Mouse (Mus musculus): ENCODE results near the gene Parp3.
A peak's percentile ranks its signal among the peaks of the same experiment; 100 is the strongest.

Gene Parp3

DNA sequence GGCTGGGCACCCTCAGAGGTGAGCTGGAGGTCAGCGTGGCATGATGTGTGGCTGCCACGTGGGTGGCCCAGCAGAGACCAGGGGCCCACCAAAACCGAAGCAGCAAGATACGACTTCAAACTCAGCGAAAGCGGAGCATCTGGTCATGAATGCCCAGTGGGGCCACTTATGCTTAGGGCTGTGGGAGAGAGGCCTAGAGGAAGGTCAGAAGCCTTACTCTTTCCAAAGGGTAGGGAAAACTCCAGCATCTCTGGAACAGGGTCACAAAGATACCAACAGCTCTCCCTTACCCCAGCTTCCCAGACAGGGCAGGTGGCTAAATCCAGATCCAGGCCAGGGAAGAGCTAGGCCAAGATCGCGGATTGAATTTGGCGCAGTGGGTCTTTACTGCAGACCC, 19.6 kb downstream of the Parp3 start:
- DNase-seq (ENCODE audit: low spot score in 2 of 2), result no peak

GRCm38 (mm10) chr9:106456325-106457162, 20.2 kb downstream of the Parp3 start:
- no peak for DNase-seq (ENCODE audit: low spot score in 2 of 2)

DNA sequence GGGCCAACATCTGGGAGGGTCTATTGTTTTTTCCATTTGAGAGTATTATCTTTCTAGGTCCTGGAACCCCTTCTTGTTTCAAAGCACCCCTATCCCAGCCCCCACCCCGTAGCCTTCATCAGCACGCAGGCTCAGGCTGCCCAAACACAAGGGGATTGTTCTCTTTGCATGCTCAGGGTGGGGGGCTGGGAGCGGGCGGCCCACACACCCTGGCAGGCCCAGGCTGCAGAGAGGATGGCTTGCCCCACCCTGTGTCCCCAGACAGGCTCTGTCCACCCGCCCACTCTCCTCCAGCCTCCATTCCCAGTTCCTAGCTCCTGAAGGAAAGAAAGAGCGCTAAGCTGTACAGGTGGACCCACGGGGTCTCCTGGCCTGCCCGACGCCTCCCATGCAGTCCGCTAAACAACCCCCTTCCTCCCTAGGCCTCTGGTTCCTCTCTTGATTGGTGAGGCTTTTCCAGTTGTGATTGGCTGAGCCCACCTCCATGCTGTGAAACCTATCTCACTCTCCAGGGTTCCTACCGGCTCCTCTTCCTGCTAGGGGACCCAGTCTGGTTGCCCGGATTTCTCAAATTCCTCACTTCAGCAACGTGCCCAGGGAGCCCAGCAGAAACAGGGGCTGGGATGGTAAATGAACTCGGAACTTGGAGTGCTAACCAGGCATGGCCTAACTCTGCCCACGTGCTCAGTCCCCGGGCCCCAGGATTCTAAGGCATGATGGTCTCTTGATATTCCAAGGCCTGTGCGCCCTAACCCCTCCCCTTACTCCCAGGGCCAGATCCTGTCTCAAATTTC, 21.7 kb downstream of the Parp3 start:
- DNase-seq (ENCODE audit: low spot score in 2 of 2), result no peak

DNA sequence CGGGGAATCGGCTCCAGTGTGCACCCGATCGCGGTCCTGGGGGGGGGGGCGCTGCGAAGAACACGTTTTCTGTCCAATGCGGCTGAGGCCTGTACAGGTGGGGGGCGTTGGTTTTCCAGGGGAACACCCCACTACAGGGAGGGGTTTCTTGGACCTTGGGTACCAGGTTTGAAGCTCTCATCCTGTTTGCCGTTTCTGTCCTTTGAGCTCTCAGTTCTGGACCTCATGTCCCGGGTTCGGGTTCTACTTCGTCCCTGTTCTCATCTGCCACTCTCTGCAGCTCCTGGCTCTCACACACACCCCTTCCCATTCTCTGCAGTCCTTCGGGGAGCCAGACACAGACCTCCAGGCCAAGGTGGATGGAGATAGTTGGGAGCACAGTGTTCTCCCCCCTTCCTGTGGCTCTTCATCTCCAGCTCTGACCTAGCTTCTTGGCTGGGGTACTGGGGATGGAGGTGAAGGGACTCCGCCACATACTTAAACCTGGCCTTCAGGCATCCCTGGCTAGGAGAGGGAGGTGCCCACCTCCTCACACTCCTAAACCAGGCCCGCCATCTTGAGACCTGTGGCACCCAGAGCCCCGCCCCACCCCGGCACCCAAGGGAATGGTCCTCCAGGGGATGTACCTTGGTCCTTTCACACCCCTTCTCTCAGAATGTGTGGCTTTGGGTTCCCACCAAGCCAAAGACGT, 22.5 kb downstream of the Parp3 start:
- DNase-seq (ENCODE audit: low spot score in 2 of 2), result no peak

DNA sequence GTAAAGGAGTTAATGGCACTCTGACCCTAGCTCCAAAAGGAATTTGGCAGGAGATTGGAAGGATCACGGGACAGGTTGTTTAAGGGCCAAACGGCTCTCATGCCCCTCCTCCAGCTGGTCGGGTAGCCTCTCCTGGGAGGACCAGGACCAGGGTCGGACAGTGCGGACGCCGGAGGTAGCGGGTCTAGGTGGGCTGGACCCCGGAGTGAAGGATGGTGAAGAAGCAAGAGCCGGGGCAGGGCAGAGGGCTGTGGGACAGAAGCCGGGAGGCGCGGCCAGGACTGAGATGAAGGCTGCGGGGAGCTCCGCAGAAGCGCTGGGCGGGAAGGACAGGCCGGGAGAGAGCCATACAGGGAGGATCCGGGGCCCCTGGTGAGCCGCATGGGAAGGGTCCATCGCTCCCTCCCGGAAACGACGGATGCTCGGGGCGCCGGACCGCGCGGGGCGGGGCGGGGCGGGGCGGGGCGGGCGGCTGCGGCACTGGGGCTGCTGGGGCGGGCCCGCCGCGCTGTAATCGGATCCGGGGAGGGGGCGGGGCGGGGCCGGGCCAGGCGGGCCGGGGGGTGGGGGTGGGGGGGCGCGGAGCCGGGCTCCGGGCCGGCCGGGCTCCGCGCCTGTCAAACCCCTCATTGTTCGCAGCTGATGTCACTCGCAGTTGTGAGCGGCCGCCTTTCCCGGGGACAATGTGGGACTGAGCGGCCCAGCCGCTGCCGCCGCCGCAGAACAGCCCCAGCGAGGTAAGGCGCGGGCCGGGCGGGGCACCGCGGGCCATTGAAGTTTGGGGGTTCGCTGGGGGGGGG, 23.3 kb downstream of the Parp3 start, which contains the start of gene Pcbp4:
Gene Pcbp4 (plus strand): TSS at position 21 of the 800 bp plus-strand sequence.
- peak in 1 of 2 experiments; percentile 63 for DNase-seq (ENCODE audit: low spot score in 2 of 2)

- DNase-seq (ENCODE audit: low spot score in 2 of 2), result no peak
Observed at GRCm38 (mm10) chr9:106452821-106453220, 23.9 kb downstream of the Parp3 start.

DNA sequence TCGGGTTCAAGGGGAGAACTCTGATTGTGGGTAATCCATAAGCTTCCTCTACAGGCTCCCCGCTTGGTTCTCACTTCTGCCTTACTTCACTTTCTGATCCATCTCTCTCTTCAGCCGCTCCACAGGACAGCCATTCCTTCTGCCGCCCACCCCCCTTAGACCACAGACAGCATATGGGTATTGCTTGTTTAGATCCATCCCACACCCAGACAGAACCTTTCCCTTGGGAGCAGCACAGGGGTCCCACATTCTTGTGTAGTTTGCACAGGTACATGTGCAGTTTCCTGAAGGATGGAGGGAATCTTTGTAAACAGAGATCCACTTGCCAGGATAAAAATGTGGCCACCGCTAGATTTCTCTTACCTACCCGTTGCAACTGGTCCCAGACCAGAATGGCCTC, 24.4 kb downstream of the Parp3 start:
- no peak for DNase-seq (ENCODE audit: low spot score in 2 of 2)

DNA sequence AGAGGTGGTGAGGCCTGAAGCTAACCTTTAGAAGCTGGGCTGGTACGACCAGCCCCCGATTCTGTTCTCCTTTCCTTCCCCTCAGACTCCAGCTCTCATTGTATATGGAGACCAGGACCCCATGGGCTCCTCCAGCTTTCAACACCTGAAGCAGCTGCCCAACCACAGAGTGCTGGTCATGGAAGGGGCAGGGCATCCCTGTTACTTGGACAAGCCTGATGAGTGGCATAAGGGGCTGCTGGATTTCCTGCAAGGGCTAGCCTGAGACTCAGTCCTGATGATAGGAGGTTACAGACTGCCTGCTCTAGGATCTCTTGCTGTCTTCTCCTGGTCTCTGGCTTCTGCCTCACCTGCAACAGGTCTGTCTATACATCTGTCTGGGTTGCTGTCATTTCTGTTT, 24.9 kb downstream of the Parp3 start:
- DNase-seq (ENCODE audit: low spot score in 2 of 2), result no peak

GRCm38 (mm10) chr9:106451298-106451697, 25.5 kb downstream of the Parp3 start:
- DNase-seq (ENCODE audit: low spot score in 2 of 2), result no peak

- peak in 1 of 2 experiments; percentile 28 for DNase-seq (ENCODE audit: low spot score in 2 of 2)
Observed at GRCm38 (mm10) chr9:106450661-106451060, 26.1 kb downstream of the Parp3 start.

- no peak for DNase-seq (ENCODE audit: low spot score in 2 of 2)
Observed at GRCm38 (mm10) chr9:106449947-106450346, 26.8 kb downstream of the Parp3 start.

DNA sequence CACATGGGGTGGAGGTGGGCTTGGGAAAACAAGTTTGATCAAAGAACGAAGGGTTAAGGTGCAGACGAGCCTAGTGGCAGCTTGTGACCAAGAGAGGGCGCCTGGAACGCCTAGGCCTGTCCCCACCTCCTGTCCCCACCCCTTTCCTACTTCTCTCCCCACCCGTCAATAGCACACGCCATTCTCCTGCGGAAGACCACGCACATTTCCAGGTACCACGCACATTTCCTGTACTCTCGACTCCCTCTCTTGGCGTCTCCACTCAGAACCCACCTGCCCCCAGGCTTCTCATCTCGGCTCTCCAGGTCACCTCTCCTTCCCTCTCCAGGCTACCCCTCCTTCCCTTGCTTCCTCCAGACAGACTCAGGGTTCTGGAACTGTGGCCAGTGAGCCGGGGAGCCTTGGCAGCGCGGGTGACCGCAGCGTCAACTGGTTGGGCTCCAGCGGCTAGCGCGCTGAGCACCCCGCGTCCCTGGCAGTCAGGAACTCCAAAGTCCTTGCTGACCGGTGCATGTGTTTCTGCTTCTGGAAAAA, 28.2 kb downstream of the Parp3 start:
- DNase-seq (ENCODE audit: low spot score in 2 of 2), result peak; percentile 61 to 73

DNA sequence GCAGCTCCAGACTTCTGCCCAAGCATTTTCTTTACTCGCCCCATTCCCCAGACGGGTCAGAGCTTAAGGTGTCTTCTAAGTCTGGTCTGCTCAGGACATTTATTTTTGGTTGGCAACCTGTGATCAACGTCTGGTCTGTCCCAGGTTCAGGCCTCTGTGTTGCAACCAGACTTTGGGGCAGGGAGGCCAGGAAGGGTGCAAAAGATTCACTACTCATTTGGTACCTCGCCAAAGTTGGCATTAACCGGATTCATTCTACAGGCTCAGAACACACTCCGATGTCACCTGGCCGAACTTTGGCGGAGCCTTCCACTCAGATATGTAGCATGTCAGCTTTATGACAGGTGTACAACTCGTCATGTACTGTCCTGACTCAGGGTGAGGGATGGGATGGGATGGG, 28.8 kb downstream of the Parp3 start:
- no peak for DNase-seq (ENCODE audit: low spot score in 2 of 2)

DNA sequence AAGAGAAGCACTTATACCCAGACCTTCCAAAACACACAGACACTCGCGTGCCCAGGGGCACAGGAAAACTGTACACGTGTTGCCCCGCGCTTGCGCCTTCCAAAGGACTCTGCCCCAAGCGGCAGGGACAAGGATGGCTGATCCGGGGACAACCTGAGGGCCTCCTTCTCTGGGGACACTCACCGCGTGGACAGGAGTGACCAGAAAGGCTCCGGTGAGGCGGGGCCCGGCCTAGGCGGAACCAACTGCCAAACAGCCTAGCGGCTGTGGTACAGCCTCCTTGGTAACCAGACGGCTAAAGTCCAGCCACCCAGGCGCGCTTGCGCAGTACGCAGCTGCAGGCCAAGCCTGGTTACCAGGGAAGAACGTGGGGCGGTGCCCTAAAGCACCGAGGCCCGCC, 29.4 kb downstream of the Parp3 start, which contains the start of the genes Abhd14b and Abhd14a:
Gene Abhd14b (plus strand): TSS at position 112 of the 400 bp plus-strand sequence.
Gene Abhd14a (minus strand): TSS at position 331 of the 400 bp plus-strand sequence.
- DNase-seq (ENCODE audit: low spot score in 2 of 2), result peak; percentile 90 to 93

- DNase-seq (ENCODE audit: low spot score in 2 of 2), result no peak
Observed at GRCm38 (mm10) chr9:106444836-106445235, 31.9 kb downstream of the Parp3 start.

DNA sequence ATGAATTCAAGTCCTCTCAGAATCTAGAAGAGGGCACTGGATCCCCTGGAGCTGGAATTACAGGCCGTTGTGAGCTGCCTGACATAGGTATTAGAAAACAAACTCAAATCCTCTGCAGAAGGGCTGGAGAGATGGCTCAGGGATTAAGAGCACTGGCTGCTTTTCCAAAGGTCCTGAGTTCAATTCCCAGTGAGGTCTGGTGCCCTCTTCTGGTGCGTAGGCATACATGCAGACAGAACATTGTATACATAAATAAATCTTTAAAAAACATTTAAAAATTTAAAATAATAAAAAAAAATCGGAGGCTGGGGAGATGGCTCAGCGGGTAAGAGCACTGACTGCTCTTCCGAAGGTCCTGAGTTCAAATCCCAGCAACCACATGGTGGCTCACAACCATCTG, 34.1 kb downstream of the Parp3 start:
- DNase-seq (ENCODE audit: low spot score in 2 of 2), result no peak

- no peak for DNase-seq (ENCODE audit: low spot score in 2 of 2)
Observed at GRCm38 (mm10) chr9:106436566-106436965, 40.2 kb downstream of the Parp3 start.

GRCm38 (mm10) chr9:106433389-106433788, 43.4 kb downstream of the Parp3 start:
- DNase-seq (ENCODE audit: low spot score in 2 of 2), result no peak

GRCm38 (mm10) chr9:106430015-106430264, 46.8 kb downstream of the Parp3 start:
- DNase-seq (ENCODE audit: low spot score in 2 of 2), result no peak

DNA sequence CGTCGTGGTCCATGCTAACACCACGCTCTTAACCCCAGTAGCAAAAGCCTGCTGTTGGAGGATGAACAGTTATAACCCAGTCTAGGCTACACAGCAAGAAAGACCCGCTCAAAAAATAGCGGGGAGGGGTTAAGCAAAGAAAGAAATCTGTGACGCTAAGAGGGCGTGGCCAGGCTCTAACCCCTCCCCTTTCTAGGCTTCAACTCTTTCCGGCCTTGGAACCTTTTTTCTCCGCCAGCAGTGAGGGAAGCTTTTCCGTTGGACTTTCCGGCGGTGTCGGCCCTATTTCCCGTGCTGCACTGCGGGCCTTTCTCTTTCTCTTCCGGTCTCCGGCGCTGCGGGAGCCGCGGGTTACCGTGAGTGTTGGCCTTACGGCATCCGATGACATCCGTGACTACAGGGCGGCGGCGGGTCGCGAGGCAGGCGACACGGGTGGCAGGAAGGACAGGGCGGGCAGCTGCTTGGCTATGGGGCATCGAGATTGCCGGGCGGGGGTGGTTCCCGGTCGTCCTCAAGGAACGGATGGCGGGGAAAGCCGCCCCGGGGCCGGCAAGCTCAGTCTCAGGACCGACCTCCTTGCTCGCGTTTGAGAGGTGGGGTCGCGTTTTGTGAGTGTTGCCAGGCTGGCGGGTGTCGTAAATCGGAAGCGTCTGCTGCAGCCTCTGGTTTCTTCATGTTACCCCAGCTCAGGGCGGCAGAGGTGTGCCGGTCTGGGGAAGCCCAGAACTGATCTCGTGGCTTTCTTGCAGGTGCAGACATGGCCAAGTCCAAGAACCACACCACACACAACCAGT, 47.3 kb downstream of the Parp3 start, which contains the start of gene Rpl29:
Gene Rpl29 (plus strand): TSS at position 234 of the 794 bp plus-strand sequence.
- peak; percentile 91 to 97 for DNase-seq (ENCODE audit: low spot score in 2 of 2)

All from urinary bladder, adult 18-20 months (tissue).